Mouse (Mus musculus) stomach, postnatal 0 days (tissue): ENCODE measurements around the gene Herc1.

ENCODE experiments used
- CTCF ChIP-seq: IDR thresholded peaks from 2 replicates; pipeline ENCODE4 v1.5.1; 2016; ENCODE audit warnings: antibody characterized with exemption, low read depth, mild to moderate bottlenecking, moderate library complexity
- EP300 ChIP-seq: optimal IDR thresholded peaks from 2 replicates; pipeline ENCODE3; 2016; ENCODE audit warnings: antibody characterized with exemption

DNA sequence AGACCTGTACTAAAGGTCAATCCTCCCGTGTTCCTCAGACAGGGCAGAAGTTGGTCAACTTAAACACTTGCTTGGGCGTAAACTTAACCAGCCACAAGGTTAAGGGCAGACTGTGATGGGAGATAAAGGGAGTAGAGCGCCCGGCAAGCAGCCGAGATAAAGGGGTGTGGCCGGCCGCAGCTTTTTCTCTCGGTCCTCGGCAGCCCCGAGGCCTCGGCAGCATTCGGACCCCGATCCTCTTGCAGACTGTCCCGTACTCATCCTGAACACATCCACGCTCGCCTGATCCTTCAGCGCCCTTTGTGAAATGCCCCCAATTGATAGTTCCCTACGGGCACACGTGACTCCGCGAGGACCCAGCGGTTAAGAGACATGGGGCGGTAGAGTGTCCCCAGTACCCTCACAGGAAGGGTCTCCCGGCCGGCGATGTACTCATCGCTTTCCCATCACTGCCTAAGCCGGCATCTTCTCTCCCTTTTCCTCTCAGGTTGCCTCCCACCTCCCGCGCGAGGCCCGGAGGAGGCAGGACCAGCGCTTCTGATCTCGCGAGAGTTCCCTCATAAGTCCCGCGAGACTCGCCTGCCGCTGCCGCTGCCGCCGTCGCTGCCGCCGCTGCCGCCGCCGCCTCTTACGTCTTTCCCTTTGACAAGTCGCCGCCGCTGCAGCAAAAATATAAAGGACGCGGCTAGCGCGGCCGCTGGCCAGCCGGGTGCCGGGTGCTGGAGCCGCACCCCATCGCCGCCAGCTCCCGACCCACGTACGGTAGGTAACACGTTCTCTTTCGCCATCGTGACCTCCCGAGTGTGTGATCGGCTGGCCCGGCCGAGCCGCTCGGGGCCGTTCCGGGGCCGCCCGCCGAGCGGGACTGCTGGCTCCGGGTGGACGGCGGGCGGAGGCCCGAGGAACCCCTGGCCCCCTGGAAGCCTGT lies at the start of gene Herc1:
- TF ChIP-seq CTCF (no peak), EP300 (peak; percentile 99)
